Mouse (Mus musculus) stomach, embryonic 14.5 days (tissue): ENCODE measurements around the gene Phf19. TPM values are rescaled to one million over a fixed set of nuclear protein-coding genes. Genes with fewer than 3 reads are reported as not detected.

Experiments
- ATAC-seq: fragments of 200-750 bp; cut with Nextera tagmentation; 2 replicates; pipeline ENCODE4 v1.8.0; 2017; ENCODE audit warnings: low read depth, moderate TSS enrichment; ENCODE audit not compliant: insufficient number of reproducible peaks, insufficient read depth, low FRiP score
- H3K27ac ChIP-seq: fragments of 300-500 bp; sonication (generic); 2 replicates; pipeline ENCODE4 v1.5.1; 2014; ENCODE audit warnings: mild to moderate bottlenecking, low read length, moderate library complexity, mixed read lengths
- H3K27me3 ChIP-seq: fragments of 300-500 bp; sonication (generic); 2 replicates; pipeline ENCODE4 v1.6.1; 2014; ENCODE audit warnings: low read length, control low read depth, mixed read lengths; ENCODE audit not compliant: control insufficient read depth, insufficient read depth
- H3K36me3 ChIP-seq: fragments of 300-500 bp; sonication (generic); 2 replicates; pipeline ENCODE4 v1.6.1; 2014; ENCODE audit warnings: mild to moderate bottlenecking, control low read depth, low read length, moderate library complexity, mixed read lengths; ENCODE audit not compliant: control insufficient read depth, insufficient read depth
- H3K4me1 ChIP-seq: fragments of 300-500 bp; sonication (generic); 2 replicates; pipeline ENCODE4 v1.6.1; 2014; ENCODE audit warnings: low read length, control low read depth, mixed read lengths; ENCODE audit not compliant: control insufficient read depth, insufficient read depth
- H3K4me2 ChIP-seq: fragments of 300-500 bp; sonication (generic); replicated peaks from 2 replicates; pipeline ENCODE4 v1.6.1; 2014; ENCODE audit warnings: low read depth, low read length, control low read depth
- H3K4me3 ChIP-seq: fragments of 300-500 bp; sonication (generic); 2 replicates; pipeline ENCODE4 v1.5.1; 2014; ENCODE audit warnings: low read depth, low read length, control low read depth
- H3K9ac ChIP-seq: fragments of 300-500 bp; sonication (generic); replicated peaks from 2 replicates; pipeline ENCODE4 v1.6.1; 2014; ENCODE audit warnings: low read depth, mild to moderate bottlenecking, control low read depth, low read length, moderate library complexity, mixed read lengths
- H3K9me3 ChIP-seq: fragments of 300-500 bp; sonication (generic); 2 replicates; pipeline ENCODE4 v1.6.1; 2016; ENCODE audit warnings: low read depth, low read length, control low read depth; ENCODE audit not compliant: control insufficient read depth
- WGBS: fragments of 180-500 bp; shearing (Covaris S2); extraction: QIAGEN DNeasy Blood & Tissue Kit; methylation state at CpG from one replicate; pipeline ENCODE4 v1.1.7; 2014; 5-methylcytosine and 5-hydroxymethylcytosine counted together
- polyA plus RNA-seq: library from polyadenylated mRNA; unstranded; fragments of >200 nt; fragmentation: Nextera tagmentation; extraction: Ambion mirVana; gene quantifications from 2 replicates; pipeline ENCODE4 v1.2.1, GENCODE M21; 2014

The Phf19 gene
- 8.2 and 11.9 TPM in 2 replicates for polyA plus RNA-seq

DNA sequence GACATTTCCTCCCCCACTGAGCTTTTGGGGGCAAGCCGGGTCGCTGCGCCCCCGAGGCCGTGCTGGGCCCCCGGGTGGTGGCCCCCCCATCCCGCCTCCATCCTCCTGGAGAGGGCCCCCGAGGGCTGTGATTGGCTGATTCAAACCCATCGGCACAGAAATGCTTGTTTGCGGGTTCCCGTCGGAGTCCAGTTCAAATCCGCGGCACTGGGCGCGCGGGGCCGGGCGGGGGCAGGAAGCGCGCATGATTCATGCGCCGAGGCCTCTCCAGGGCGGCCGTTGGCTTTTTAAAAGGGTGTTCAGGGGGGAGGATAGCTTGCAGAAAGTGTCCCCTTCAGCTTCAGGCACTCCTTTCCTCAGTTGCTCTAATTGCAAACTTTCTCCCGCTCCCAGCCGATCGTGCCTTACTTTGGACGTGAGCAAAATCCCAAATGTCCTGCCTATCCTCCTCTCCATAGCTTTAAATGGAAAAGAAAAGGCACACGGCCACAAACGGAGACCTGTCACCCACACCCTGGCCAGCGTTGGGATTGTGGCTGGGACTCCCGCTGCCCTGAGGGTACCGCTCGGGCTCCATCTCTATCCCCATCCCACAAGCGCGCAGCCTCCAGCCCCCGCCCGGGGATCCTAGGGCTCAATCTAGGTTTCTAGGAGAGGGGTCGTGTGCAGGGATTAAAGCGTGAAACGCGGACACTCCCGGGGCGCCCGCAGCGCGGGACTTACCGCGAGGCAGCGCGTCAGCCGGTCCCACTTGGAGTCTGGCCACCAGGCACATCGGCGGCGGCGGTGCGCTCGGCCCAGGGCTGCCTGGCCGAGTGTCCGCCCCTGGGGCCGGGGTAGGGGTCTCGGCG lies at the start of gene Phf19:
Gene Phf19, minus strand, starts transcription at position 809 of the 851 bp plus-strand sequence.
- H3K4me1 ChIP-seq = no peaks in the 10 kb centered on the region; the same call in 1 of the 2 replicates
- H3K4me2 ChIP-seq = peak within 1 kb of the TSS; percentile 91
- peak; percentile 28; the same call in 1 of the 2 replicates for ATAC-seq
- no peaks in the 10 kb centered on the region for H3K36me3 ChIP-seq
- peak within 1 kb of the TSS; percentile 52 for H3K9ac ChIP-seq
- no peaks in the 10 kb centered on the region for H3K27me3 ChIP-seq
- no peak within 1 kb of the TSS for H3K27ac ChIP-seq
- H3K9me3 ChIP-seq = no peaks in the 10 kb centered on the region
- under 1% methylated on average over 60 of the region's 64 CpGs for WGBS
- peak within 1 kb of the TSS; percentile 60 for H3K4me3 ChIP-seq

DNA sequence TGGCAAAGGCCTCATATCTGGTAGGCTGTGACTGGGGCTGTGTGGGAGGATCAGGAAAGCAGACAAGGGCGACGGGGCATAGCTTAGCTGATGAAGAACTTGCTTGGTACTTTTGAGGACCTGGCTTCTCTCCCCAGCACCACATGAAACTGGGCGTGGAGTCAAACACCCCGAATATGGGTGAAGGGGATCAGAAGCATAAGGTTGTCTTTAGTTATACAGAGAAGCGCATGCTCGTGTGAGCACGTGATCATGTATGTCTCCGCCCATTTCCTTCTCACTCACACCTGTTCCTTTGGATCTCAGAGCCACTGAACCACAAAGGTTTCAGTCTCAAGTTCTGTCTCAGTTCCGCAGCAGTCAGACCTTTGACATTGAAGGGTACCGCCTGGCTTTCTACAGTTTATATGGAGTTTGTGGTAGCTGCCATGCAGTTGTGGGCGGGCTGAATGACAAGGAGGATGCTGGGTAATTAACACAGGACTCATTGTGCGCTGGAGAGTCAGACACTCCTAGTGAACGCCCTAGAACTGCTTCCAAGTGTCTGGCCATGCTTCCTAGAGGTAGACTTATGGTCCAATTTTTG lies 49.6 kb upstream of the Phf19 start:
- ATAC-seq = no peak
- no peaks in the 10 kb centered on the region for H3K27me3 ChIP-seq
- peaks cover 10% of the 10 kb centered on the region; the same call in 1 of the 2 replicates for H3K4me1 ChIP-seq
- no peak overlapping the region for H3K27ac ChIP-seq
- no peak overlapping the region for H3K4me3 ChIP-seq
- no peak overlapping the region for H3K4me2 ChIP-seq
- WGBS = 75% methylated on average over 13 of the region's 13 CpGs
- H3K9ac ChIP-seq = no peak overlapping the region
- no peaks in the 10 kb centered on the region for H3K9me3 ChIP-seq
- H3K36me3 ChIP-seq = no peaks in the 10 kb centered on the region

GRCm38 (mm10) chr2:34962893-34963292 lies 49.1 kb upstream of the Phf19 start:
- Histone ChIP-seq H3K27ac (no peak overlapping the region), H3K9ac (no peak overlapping the region), H3K4me3 (no peak overlapping the region), H3K27me3 (no peaks in the 10 kb centered on the region), H3K4me1 (peaks cover 10% of the 10 kb centered on the region; the same call in 1 of the 2 replicates), H3K36me3 (no peaks in the 10 kb centered on the region), H3K4me2 (no peak overlapping the region), H3K9me3 (no peaks in the 10 kb centered on the region)
- no peak for ATAC-seq
- WGBS = 72% methylated on average over 9 of the region's 9 CpGs

- Histone ChIP-seq H3K4me1 (peaks cover 10% of the 10 kb centered on the region; the same call in 1 of the 2 replicates), H3K9me3 (no peaks in the 10 kb centered on the region), H3K27ac (no peak overlapping the region), H3K4me2 (no peak overlapping the region), H3K9ac (no peak overlapping the region), H3K4me3 (no peak overlapping the region), H3K36me3 (no peaks in the 10 kb centered on the region), H3K27me3 (no peaks in the 10 kb centered on the region)
- WGBS = 66% methylated on average over 2 of the region's 2 CpGs
- no peak for ATAC-seq
These were observed 48.4 kb upstream of the Phf19 start for GRCm38 (mm10) chr2:34962211-34962610.

GRCm38 (mm10) chr2:34961481-34962036 lies 47.7 kb upstream of the Phf19 start, which contains the start of gene Traf1:
Traf1 (minus strand) TSS chr2:34961772.
- WGBS = 12% methylated on average over 20 of the region's 20 CpGs
- Histone ChIP-seq H3K36me3 (no peaks in the 10 kb centered on the region), H3K27me3 (no peaks in the 10 kb centered on the region), H3K4me2 (peak within 1 kb of the TSS; percentile 44), H3K27ac (peak within 1 kb of the TSS; percentile 30; the same call in 1 of the 2 replicates), H3K9ac (no peak within 1 kb of the TSS; the same call in 1 of the 2 replicates), H3K9me3 (no peaks in the 10 kb centered on the region), H3K4me1 (peaks cover 10% of the 10 kb centered on the region; the same call in 1 of the 2 replicates), H3K4me3 (peak within 1 kb of the TSS; percentile 22)
- ATAC-seq = peak; percentile 71; the same call in 1 of the 2 replicates

DNA sequence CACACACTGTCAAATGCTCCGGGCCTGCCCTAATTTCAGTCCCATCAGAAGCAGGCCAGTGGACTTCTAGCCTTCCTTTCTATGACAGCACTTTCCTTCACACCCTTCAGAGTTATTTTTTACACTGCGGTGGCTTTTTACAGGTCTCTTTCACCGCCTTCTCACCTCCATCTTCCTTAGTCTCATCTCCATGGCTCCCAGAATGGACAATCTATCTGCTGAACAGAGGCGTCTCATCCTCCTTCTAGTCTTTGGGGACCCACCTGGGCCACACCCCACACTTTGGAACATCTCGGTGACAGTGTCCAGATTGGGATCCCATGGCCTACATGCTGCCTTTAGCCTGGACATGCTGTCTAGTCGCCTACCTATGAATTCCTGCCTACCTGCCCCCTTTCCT lies 47.1 kb upstream of the Phf19 start:
- ATAC-seq = no peak
- no peak overlapping the region; the same call in 1 of the 2 replicates for H3K9ac ChIP-seq
- peak overlapping the region; percentile 22 for H3K4me3 ChIP-seq
- 56% methylated on average over 6 of the region's 6 CpGs for WGBS
- no peaks in the 10 kb centered on the region for H3K27me3 ChIP-seq
- H3K4me2 ChIP-seq = peak overlapping the region; percentile 44
- H3K27ac ChIP-seq = peak overlapping the region; percentile 30; the same call in 1 of the 2 replicates
- H3K9me3 ChIP-seq = no peaks in the 10 kb centered on the region
- H3K4me1 ChIP-seq = peaks cover 10% of the 10 kb centered on the region; the same call in 1 of the 2 replicates
- no peaks in the 10 kb centered on the region for H3K36me3 ChIP-seq

DNA sequence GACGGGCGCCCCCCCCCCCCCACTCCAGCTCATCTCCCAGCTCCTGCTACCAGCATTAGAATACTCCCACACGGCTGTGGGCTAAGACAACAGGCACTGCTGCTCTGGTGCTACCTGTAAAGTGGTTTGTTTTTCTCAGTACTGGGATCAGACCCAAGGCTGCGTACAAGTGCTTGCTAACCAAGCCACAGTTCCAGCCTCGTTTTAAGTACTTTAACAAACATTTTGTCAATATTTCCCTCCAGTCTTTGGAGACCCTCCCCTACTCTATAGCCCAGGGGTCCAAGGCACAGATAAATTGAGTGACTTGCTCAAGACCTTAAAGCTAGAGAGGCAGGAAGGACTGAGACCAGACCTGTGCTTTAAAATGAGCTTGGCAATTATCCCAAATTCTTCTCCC lies 46.6 kb upstream of the Phf19 start:
- H3K9ac ChIP-seq = no peak overlapping the region
- H3K27ac ChIP-seq = no peak overlapping the region
- peaks cover 10% of the 10 kb centered on the region; the same call in 1 of the 2 replicates for H3K4me1 ChIP-seq
- H3K9me3 ChIP-seq = no peaks in the 10 kb centered on the region
- no peak overlapping the region; the same call in 1 of the 2 replicates for H3K4me3 ChIP-seq
- ATAC-seq = no peak
- no peaks in the 10 kb centered on the region for H3K36me3 ChIP-seq
- H3K4me2 ChIP-seq = peak overlapping the region; percentile 18; the same call in 1 of the 2 replicates
- WGBS = 71% methylated on average over 4 of the region's 5 CpGs
- no peaks in the 10 kb centered on the region for H3K27me3 ChIP-seq

DNA sequence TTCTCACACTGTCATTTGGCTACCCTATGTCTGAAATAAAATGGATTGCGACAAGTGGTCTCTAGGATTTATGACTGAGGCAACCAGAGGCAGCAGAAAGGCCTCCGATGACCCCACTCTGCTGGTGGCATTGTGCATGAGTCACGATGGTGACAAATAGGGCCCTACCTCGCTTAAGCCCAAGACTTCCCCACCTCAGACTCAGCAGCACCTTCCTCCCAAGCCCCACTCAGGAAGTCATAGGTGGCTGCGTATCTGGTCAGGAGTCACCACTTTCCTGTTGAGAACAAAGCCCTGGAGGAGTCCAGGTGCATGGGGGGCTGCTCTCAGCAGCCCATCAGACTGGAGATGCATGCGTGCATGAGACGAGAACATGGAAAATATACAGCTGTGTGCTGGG lies 44.8 kb upstream of the Phf19 start:
- no peaks in the 10 kb centered on the region for H3K27me3 ChIP-seq
- no peak overlapping the region for H3K4me3 ChIP-seq
- ATAC-seq = no peak
- H3K9ac ChIP-seq = no peak overlapping the region
- no peaks in the 10 kb centered on the region for H3K36me3 ChIP-seq
- WGBS = 83% methylated on average over 7 of the region's 7 CpGs
- no peak overlapping the region for H3K4me2 ChIP-seq
- H3K4me1 ChIP-seq = peaks cover 6% of the 10 kb centered on the region; the same call in 1 of the 2 replicates
- H3K27ac ChIP-seq = no peak overlapping the region
- no peaks in the 10 kb centered on the region for H3K9me3 ChIP-seq
